Mouse (Mus musculus) erythroblast, adult 5-6 weeks (primary cell): Measurements from ENCODE around the gene Clec2d. TPM values are rescaled to one million over a fixed set of nuclear protein-coding genes. Genes with fewer than 3 reads are reported as not detected.
"Not testable (repeated sequence)": the region's sequence is repeated elsewhere in the genome, so short reads cannot be mapped to it uniquely, and the experiment has no call there.

ENCODE experiments used
- ATAC-seq: replicated peaks from 2 replicates; pipeline ENCODE4 v1.8.0; 2016; ENCODE audit warnings: moderate number of reproducible peaks, mild to moderate bottlenecking, moderate TSS enrichment, inconsistent platforms; ENCODE audit not compliant: poor library complexity, low FRiP score, severe bottlenecking
- total RNA-seq, 2 experiments: library from RNA; stranded (forward) in 1 of 2; stranded (reverse) in 1 of 2; fragments of 150-400 nt in 1 of 2; fragments of 200-764, 138-1000 nt in 1 of 2; gene quantifications; 2 replicates each; pipeline versions ENCODE4 v1.2.3 to v1.2.4; 2015 to 2017; ENCODE audit warnings: low replicate concordance in 2 of 2

Clec2d gene
- total RNA-seq, 2 experiments from 2014 or later, result 4.2 to 37.6 TPM

- no peak for ATAC-seq
These were observed 6.2 kb downstream of the Clec2d start for GRCm38 (mm10) chr6:129186457-129187199.

DNA sequence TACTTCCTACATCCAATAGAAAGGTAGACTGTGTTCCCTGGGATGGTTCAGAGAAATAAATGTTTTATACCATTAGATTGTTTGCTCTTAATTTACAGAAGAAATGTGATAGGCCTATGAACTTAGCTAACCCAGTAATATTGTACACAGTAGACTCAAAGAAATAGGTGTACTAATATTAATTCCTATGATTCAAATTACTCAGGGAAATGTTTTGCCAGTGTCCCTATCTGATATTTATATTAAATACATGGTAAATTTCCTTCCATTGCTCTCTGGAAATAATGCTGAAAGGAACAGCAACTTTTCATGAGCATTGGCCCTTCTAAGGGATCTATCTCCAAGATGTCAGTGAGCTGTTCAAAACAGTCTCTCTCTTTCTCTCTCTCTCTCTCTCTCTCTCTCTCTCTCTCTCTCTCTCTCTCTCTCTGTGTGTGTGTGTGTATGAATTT is 6.8 kb downstream of the Clec2d start:
- no peak for ATAC-seq

- not testable (repeated sequence) for ATAC-seq
These were observed 7.4 kb downstream of the Clec2d start for GRCm38 (mm10) chr6:129187816-129188215.

DNA sequence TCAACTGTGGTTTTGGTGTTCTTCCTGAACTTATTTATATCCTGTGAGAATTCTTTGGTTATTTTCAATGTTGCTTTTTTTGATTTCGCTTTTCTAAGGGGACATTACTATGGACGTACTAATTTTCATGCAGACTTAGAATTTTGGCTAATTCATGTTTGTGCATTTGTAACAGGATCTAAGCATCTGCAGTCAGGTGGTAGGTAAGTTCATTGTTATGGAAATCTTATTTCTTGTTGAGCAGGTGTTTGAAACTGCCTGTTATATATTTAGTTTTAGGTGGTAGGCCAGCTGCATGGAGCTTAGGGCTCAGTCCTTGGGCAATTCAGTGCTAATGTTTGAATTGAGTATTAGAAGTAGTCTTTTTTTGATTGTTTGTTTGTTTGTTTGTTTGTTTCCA is 13.0 kb downstream of the Clec2d start:
- ATAC-seq, result no peak

- not testable (repeated sequence) for ATAC-seq
These were observed 19.7 kb downstream of the Clec2d start for GRCm38 (mm10) chr6:129200066-129200465.

DNA sequence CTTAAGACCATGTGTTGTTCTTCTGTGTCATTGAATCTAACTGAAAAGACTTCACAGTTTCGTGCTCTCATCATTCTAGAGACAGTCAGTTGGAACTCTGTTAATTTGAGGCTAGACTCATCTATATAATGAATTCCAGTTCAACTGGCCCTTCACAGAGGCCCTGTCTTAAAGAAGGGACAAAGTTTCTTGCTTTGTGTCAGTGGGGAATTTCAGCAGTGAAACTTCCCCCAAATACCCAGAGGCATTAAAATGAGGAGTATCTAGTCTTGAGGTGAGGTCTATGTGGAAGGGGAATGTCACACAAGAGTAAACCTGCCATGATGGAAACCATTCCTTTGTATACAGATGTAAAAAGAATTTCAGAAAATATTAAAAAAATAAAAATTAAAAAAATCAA is 21.9 kb downstream of the Clec2d start:
- ATAC-seq, result no peak

DNA sequence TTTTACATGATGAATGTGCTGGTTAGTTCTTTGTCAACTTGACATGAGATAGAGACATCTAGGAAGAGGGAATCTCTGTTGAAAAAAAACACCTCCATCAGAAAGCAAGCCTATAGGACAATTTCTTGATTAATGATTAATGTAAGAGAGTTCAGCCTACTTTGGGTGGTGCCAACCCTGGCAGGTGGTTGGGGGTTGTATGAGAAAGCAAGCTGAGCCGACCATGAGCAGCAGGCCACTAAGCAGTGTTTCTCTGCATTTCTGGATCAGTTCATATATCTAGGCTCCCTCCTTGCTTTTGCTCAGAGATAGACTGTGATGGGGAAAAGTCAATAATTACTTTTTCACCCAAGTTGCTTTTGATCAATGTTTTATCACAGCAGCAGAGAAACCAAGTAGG is 23.9 kb downstream of the Clec2d start:
- ATAC-seq, result no peak

DNA sequence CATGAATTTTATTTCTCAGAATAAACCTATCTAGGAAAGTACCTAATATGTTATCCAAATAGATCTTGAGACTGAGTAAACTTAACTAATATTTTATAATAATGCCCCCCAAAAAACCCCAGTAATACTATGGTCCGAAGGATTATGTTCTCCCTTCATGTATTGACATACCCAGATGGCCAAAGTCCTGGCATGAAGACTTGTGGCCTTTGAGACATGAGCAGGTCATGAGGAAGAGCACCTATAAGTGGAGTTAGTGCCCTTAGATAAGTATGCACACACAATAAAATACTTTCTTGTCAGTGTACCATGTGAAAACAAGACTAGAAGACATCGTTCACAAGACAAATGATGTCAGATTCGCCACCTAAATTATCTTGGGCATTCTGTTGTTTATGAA is 24.4 kb downstream of the Clec2d start:
- ATAC-seq, result no peak

GRCm38 (mm10) chr6:129208891-129209519 is 28.6 kb downstream of the Clec2d start:
- ATAC-seq, result no peak

- ATAC-seq, result no peak
These were observed 29.5 kb downstream of the Clec2d start for GRCm38 (mm10) chr6:129209785-129210446.

DNA sequence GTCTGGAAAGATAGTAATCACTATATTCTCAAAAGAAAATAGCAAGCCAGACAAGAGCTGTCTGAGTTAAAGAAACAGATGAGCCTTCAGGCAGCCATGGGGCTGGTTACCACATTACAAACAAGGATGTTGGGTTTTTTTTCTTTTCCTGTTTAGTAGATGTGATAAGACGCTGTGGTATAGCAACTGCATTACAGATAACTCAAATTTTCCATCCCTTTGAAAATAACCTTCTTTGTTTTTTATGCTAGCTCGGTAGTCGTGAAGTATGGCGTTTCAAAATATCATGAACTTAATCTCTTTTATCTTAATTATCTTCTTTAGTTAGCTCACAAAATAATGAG is 30.0 kb downstream of the Clec2d start:
- no peak for ATAC-seq

GRCm38 (mm10) chr6:129212421-129213195 is 32.2 kb downstream of the Clec2d start:
- ATAC-seq, result no peak

DNA sequence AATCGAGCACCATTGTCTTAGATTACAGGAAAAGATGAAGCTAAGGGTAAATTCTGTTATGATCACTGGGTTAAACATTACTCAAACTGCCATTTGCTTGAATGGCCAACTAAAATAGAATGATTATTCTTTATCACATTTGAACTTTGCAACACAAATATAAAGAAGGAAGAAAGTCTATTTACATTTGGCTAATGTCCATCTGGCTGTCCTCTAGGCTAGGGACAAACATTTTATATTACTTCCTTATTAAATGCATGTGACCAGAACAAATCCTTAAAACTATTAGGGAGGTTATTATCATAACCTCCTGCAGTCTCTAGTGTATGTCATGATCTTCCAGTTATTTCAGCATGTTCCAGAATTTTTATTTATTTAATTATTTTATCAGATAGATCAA is 33.1 kb downstream of the Clec2d start:
- no peak for ATAC-seq

DNA sequence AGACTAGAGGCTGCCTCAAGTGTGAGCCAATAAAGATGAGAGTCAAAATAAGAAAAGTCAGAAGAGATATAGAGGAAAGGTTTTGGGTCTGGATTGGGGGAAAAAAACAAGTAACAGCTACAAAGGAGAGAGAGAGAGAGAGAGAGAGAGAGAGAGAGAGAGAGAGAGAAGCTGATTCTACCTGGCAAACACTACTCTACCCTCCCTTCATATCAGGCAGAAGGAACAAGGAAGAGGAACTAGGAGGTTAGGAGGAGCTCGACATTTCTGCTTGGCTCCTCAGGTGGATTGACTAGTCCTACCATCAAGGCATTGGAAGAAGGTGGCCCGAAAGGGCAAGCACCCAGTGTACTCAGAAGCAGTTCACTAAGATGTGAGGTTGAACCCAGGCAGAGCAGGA is 33.8 kb downstream of the Clec2d start:
- ATAC-seq, result no peak

- ATAC-seq, result no peak
These were observed 34.6 kb downstream of the Clec2d start for GRCm38 (mm10) chr6:129215053-129215452.

GRCm38 (mm10) chr6:129215886-129216637 is 35.6 kb downstream of the Clec2d start:
- no peak for ATAC-seq

GRCm38 (mm10) chr6:129216721-129217230 is 36.4 kb downstream of the Clec2d start:
- ATAC-seq, result 0 out of 2 replicates have a peak, but pooled peaks have one; percentile 38

DNA sequence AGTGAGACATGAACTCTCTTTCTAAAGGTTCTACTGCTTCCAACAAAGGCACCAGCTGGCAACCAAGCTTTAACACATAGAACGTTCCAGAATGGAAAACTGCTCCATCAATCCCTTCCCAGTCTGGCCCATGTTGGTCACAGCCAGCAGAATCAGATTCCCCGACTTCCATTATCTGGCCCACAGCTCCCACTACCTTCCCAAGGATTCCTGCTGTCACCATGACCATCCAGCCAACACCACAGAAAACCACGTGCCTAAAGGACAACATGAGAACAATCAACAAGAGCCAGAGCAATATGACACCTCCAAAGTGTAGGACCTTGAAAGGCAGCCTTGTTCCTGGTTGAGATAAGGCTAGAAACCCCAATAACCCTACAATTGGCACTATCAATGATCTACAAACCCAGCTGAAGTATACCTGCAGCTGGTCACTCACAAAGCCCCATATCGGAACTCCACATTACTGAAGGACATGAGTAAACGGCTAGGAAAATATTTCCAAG is 37.8 kb downstream of the Clec2d start:
- no peak for ATAC-seq

- peak; percentile 52; the same call in 1 of the 2 replicates for ATAC-seq
These were observed 39.6 kb downstream of the Clec2d start for GRCm38 (mm10) chr6:129219897-129220517.
